Mouse (Mus musculus) heart, embryonic 13.5 days (tissue): ENCODE results near the gene Ccdc121. TPM values are rescaled to one million over a fixed set of nuclear protein-coding genes. Genes with fewer than 3 reads are reported as not detected.

Source experiments
- ATAC-seq: fragments of 200-750 bp; cut with Nextera tagmentation; 2 replicates; pipeline ENCODE4 v1.8.0; 2017; ENCODE audit warnings: moderate TSS enrichment; ENCODE audit not compliant: insufficient number of reproducible peaks, low FRiP score, low TSS enrichment; ENCODE audit errors: extremely low read depth
- H3K27ac ChIP-seq: fragments of 300-500 bp; sonication (generic); replicated peaks from 2 replicates; pipeline ENCODE4 v1.5.1; 2015; ENCODE audit warnings: moderate library complexity, mild to moderate bottlenecking, inconsistent platforms
- H3K27me3 ChIP-seq: fragments of 300-500 bp; sonication (generic); replicated peaks from 2 replicates; pipeline ENCODE4 v1.6.1; 2015; ENCODE audit warnings: mild to moderate bottlenecking, inconsistent platforms
- H3K36me3 ChIP-seq: fragments of 300-500 bp; sonication (generic); 2 replicates; pipeline ENCODE4 v1.6.1; 2015; ENCODE audit warnings: mild to moderate bottlenecking, inconsistent platforms
- H3K4me1 ChIP-seq: fragments of 300-500 bp; sonication (generic); 2 replicates; pipeline ENCODE4 v1.6.1; 2015; ENCODE audit warnings: inconsistent platforms
- H3K4me2 ChIP-seq: fragments of 300-500 bp; sonication (generic); 2 replicates; pipeline ENCODE4 v1.6.1; 2015; ENCODE audit warnings: inconsistent platforms, mild to moderate bottlenecking, moderate library complexity
- H3K4me3 ChIP-seq: fragments of 300-500 bp; sonication (generic); 2 replicates; pipeline ENCODE4 v1.5.1; 2015; ENCODE audit warnings: moderate library complexity, mild to moderate bottlenecking, inconsistent platforms
- H3K9ac ChIP-seq: fragments of 300-500 bp; sonication (generic); 2 replicates; pipeline ENCODE4 v1.6.1; 2015; ENCODE audit warnings: inconsistent platforms, mild to moderate bottlenecking, moderate library complexity
- H3K9me3 ChIP-seq: fragments of 300-500 bp; sonication (generic); 2 replicates; pipeline ENCODE4 v1.6.1; 2016; ENCODE audit warnings: inconsistent platforms
- WGBS: fragments of 180-500 bp; shearing (Covaris S2); methylation state at CpG from one replicate; pipeline ENCODE4 v1.1.7; 2015; ENCODE audit warnings: mixed read lengths; 5-methylcytosine and 5-hydroxymethylcytosine counted together
- polyA plus RNA-seq: library from polyadenylated mRNA; unstranded; fragments of >200 nt; fragmentation: Nextera tagmentation; extraction: Ambion mirVana; gene quantifications from 2 replicates; pipeline ENCODE4 v1.2.1, GENCODE M21; 2015

The Ccdc121 gene
- 0.20 and 0.28 TPM in 2 replicates for polyA plus RNA-seq

GRCm38 (mm10) chr1:181511307-181511706, at the start of gene Ccdc121:
Ccdc121 (minus strand) TSS chr1:181511451.
- H3K27ac ChIP-seq: no peak within 1 kb of the TSS
- H3K4me3 ChIP-seq: no peak within 1 kb of the TSS
- H3K4me2 ChIP-seq: peak within 1 kb of the TSS; percentile 34
- no peaks in the 10 kb centered on the region for H3K9me3 ChIP-seq
- 37% methylated on average over 4 of the region's 4 CpGs for WGBS
- ATAC-seq: no peak
- no peak within 1 kb of the TSS for H3K9ac ChIP-seq
- H3K27me3 ChIP-seq: no peaks in the 10 kb centered on the region
- H3K36me3 ChIP-seq: no peaks in the 10 kb centered on the region
- H3K4me1 ChIP-seq: 0 out of 2 replicates have a peak, but pooled peaks cover 8% of the 10 kb centered on the region

DNA sequence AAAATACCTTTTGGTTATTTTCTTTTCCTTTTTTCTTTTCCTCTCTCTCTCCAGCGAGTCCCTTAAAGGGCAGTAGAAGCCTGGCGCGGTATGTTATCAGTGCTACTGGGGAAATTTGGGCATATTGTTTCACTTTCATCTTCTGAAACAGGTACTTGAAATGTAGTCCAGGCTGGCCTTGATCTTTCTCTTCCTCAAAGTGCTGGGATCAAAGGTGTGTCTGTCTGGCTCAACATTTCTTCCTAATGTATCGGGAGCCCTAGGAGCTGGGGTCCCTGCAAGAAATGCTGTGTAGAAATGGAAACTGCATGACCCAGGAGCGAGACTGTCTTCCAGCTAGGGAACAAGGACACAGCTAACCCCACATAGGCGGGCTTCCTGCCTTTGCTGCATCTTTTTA, 49.1 kb upstream of the Ccdc121 start:
- H3K27me3 ChIP-seq: peaks cover 9% of the 10 kb centered on the region; the same call in 1 of the 2 replicates
- no peaks in the 10 kb centered on the region for H3K36me3 ChIP-seq
- WGBS: 82% methylated on average over 6 of the region's 6 CpGs
- no peak overlapping the region for H3K9ac ChIP-seq
- 0 out of 2 replicates have a peak, but pooled peaks cover 4% of the 10 kb centered on the region for H3K9me3 ChIP-seq
- no peak overlapping the region for H3K4me2 ChIP-seq
- no peak overlapping the region for H3K27ac ChIP-seq
- no peak for ATAC-seq
- no peak overlapping the region for H3K4me3 ChIP-seq
- H3K4me1 ChIP-seq: no peaks in the 10 kb centered on the region

GRCm38 (mm10) chr1:181559655-181560054, 48.4 kb upstream of the Ccdc121 start:
- ATAC-seq: no peak
- H3K27ac ChIP-seq: no peak overlapping the region
- 73% methylated on average over 10 of the region's 10 CpGs for WGBS
- no peak overlapping the region for H3K9ac ChIP-seq
- H3K9me3 ChIP-seq: no peaks in the 10 kb centered on the region
- H3K4me1 ChIP-seq: no peaks in the 10 kb centered on the region
- H3K27me3 ChIP-seq: peaks cover 9% of the 10 kb centered on the region; the same call in 1 of the 2 replicates
- H3K4me3 ChIP-seq: no peak overlapping the region
- no peaks in the 10 kb centered on the region for H3K36me3 ChIP-seq
- no peak overlapping the region for H3K4me2 ChIP-seq

- peaks cover 6% of the 10 kb centered on the region; the same call in 1 of the 2 replicates for H3K27me3 ChIP-seq
- H3K9me3 ChIP-seq: no peaks in the 10 kb centered on the region
- H3K36me3 ChIP-seq: no peaks in the 10 kb centered on the region
- H3K4me3 ChIP-seq: no peak overlapping the region
- H3K9ac ChIP-seq: no peak overlapping the region
- no peak overlapping the region for H3K27ac ChIP-seq
- WGBS: 72% methylated on average over 5 of the region's 5 CpGs
- no peak overlapping the region for H3K4me2 ChIP-seq
- ATAC-seq: no peak
- H3K4me1 ChIP-seq: peaks cover 20% of the 10 kb centered on the region
Observed at GRCm38 (mm10) chr1:181555475-181555874, 44.2 kb upstream of the Ccdc121 start.

DNA sequence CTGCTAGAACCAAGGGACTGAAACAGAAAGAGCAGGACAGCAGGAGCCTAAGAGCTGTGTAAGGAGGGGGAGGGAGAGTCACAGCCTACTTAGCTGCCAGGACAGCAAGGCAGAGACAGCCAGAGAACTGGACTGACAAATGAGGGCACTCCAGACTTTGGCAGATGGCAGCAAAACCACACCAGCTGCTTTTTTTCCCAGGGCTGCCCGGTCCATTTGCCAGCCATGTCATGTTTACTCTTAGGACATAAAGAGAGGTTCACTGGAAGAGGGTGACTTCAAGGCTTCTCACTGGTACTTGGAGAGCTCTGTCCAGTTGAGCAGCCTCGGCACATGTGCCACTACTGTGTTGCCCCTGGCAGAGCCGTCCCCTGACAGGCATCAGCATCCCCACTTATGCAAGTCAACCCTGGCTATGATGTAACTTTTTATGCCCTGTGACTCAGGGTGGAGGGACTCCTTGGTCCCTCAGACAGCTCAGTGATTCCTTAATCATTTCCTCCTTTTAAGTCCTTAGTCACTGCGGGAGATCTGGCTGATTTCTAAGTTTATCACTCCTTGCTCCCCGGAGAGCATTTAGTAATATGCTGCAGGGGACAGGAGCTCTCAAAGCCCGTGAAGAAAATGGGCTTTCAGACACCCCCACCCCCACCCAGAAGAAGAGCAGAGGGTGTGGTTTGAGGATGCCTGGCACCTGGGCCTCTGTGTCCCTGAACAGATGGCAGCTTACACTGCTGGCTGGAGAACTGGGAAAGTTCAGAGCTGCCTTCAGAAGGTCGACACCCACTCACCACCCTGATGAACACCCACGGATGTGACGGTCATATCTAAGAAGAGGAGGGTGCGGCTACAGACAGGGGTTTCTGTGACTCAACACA, 41.5 kb upstream of the Ccdc121 start:
- no peak for ATAC-seq
- no peak overlapping the region for H3K4me2 ChIP-seq

GRCm38 (mm10) chr1:181550826-181551225, 39.6 kb upstream of the Ccdc121 start:
- Histone ChIP-seq H3K27ac (no peak overlapping the region), H3K9me3 (no peaks in the 10 kb centered on the region), H3K4me1 (peaks cover 20% of the 10 kb centered on the region), H3K9ac (no peak overlapping the region), H3K4me3 (no peak overlapping the region), H3K4me2 (no peak overlapping the region), H3K27me3 (peaks cover 10% of the 10 kb centered on the region; the same call in 1 of the 2 replicates), H3K36me3 (no peaks in the 10 kb centered on the region)
- 26% methylated on average over 5 of the region's 5 CpGs for WGBS
- ATAC-seq: no peak

More for the DNA sequence above, 41.5 kb upstream of the Ccdc121 start:
- Histone ChIP-seq H3K9ac (no peak overlapping the region), H3K27ac (no peak overlapping the region), H3K27me3 (peaks cover 6% of the 10 kb centered on the region; the same call in 1 of the 2 replicates), H3K4me3 (no peak overlapping the region), H3K36me3 (no peaks in the 10 kb centered on the region), H3K9me3 (no peaks in the 10 kb centered on the region), H3K4me1 (peaks cover 20% of the 10 kb centered on the region)
- WGBS: 27% methylated on average over 10 of the region's 10 CpGs

DNA sequence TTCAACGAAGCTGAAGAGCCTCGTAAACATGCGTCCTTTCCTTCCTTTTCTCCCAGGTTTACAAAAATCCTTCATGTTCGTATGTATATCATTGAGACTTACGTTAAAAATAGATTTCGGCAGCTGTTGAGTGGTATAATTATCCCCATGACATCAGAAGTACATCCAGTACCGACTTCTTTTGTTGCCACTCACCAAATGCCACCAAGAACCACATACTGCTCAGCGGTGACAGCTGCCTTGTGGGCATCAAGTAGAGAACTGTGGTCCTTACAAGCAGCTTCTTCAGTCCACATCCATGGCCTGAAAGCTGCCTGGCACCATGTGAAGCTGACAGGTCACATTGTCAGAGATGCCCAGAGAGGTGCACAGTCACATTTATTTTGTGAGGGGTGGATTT, 38.7 kb upstream of the Ccdc121 start:
- Histone ChIP-seq H3K27me3 (peaks cover 10% of the 10 kb centered on the region; the same call in 1 of the 2 replicates), H3K4me1 (peaks cover 22% of the 10 kb centered on the region), H3K9me3 (no peaks in the 10 kb centered on the region), H3K36me3 (no peaks in the 10 kb centered on the region), H3K27ac (no peak overlapping the region), H3K4me3 (no peak overlapping the region), H3K9ac (no peak overlapping the region), H3K4me2 (no peak overlapping the region)
- no peak for ATAC-seq
- WGBS: 77% methylated on average over 8 of the region's 8 CpGs

DNA sequence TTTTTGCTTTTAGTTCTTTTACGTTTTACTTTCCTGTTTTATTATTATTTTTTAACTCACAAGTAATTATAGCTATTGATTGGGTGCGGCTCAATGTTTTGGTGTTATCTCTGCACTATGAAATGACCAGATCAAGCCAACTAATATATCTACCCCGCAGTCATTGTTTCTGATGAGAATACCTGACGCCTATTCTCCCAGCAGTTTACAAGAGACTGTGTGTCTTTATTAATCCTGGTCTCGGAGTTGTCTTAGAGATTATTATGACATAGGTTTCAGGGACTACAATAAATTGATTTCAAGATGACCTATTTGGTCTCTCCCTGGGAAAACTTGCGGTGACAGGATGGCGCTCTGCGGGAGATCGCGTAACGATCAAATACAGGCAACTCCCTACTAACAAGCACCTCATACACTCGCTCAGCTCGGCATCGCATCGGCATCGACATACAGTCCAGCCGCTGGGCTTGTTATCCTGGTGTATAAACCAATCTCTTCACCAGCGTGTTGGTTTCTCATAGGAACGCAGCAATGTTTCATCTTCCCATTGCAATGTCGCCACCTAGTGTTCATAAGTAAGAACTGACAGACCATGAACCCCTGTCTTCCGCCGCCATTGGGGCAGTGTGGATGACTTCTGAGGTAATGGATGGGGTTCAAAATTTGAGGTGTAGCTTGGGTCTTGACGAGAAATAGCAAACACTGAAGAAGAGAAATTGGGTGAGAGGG, 34.0 kb upstream of the Ccdc121 start:
- Histone ChIP-seq H3K27me3 (peaks cover 11% of the 10 kb centered on the region; the same call in 1 of the 2 replicates), H3K36me3 (no peaks in the 10 kb centered on the region), H3K4me3 (no peak overlapping the region), H3K4me2 (peak overlapping the region; percentile 55), H3K4me1 (peaks cover 9% of the 10 kb centered on the region), H3K9me3 (no peaks in the 10 kb centered on the region), H3K9ac (no peak overlapping the region), H3K27ac (no peak overlapping the region)
- 27% methylated on average over 23 of the region's 23 CpGs for WGBS
- no peak for ATAC-seq

DNA sequence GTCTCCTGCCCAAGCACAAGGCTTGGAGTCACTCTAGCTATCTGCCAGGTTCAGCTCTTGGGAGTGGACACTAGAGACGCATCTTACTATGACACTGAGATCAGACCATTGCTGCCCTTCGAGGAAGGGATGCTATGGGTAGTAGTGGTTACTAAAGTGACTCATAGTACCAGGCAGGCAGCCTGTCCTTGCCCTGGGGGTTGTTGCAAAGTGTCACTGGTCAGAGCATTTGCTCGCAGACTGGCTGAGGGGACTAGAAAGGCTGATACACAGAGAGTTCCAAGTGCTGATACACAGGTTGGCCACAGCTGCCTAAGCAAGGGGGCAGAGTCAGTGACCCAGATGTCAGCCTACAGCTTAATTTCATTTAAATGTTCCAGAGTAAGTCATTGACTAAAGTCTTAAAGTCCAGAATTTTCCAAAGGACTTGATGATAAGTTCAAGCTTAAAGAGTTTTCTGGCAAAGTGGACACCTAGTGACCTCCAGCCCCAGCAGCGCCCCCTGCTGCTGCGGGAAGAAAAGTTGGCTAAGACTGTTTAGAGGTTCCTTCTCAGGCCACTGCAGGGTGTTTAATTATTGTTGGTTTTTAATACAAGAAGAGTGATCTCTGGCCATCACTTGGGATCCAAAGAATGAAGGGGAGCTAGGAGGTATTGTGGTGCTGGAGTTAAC, 32.6 kb upstream of the Ccdc121 start:
- peaks cover 11% of the 10 kb centered on the region for H3K4me1 ChIP-seq
- H3K9me3 ChIP-seq: no peaks in the 10 kb centered on the region
- no peak overlapping the region for H3K4me3 ChIP-seq
- no peak overlapping the region for H3K4me2 ChIP-seq
- ATAC-seq: no peak
- H3K9ac ChIP-seq: no peak overlapping the region
- H3K27ac ChIP-seq: no peak overlapping the region
- H3K27me3 ChIP-seq: peaks cover 11% of the 10 kb centered on the region; the same call in 1 of the 2 replicates
- no peaks in the 10 kb centered on the region for H3K36me3 ChIP-seq
- WGBS: 66% methylated on average over 5 of the region's 5 CpGs

GRCm38 (mm10) chr1:181539846-181540769, 28.9 kb upstream of the Ccdc121 start:
- H3K4me2 ChIP-seq: no peak overlapping the region
- H3K27me3 ChIP-seq: peaks cover 7% of the 10 kb centered on the region; the same call in 1 of the 2 replicates
- H3K36me3 ChIP-seq: no peaks in the 10 kb centered on the region
- ATAC-seq: no peak
- H3K4me1 ChIP-seq: peaks cover 27% of the 10 kb centered on the region
- WGBS: 64% methylated on average over 22 of the region's 22 CpGs
- H3K9ac ChIP-seq: no peak overlapping the region
- H3K4me3 ChIP-seq: no peak overlapping the region
- H3K9me3 ChIP-seq: no peaks in the 10 kb centered on the region
- H3K27ac ChIP-seq: no peak overlapping the region
